Mouse (Mus musculus): ENCODE data around the gene Phactr1. TPM values are rescaled to one million over a fixed set of nuclear protein-coding genes. Genes with fewer than 3 reads are reported as not detected.

Gene Phactr1
- polyA plus RNA-seq, 1 experiment from 2014 or later = 2.0 TPM

DNA sequence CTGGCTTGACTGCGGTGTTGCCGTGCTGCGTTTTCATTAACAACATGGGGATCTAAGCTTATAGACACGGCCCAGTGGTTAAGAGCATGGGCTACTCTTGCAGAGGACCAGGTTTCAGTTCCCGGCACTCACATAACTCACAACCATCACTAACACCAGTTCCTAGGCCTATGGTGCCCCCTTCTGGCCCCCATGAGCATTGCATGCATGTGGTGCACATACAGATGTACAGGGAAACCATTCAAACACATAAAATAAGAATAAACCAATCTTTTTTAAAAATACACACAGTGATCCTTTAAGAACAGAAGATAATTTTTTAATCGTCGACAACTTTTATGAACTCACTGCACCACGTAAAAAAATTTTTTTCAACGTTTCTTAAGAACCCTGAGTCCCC lies 424.1 kb downstream of the Phactr1 start:
- no peaks in the 10 kb centered on the region for H3K4me1 ChIP-seq
- no peak overlapping the region for H3K27ac ChIP-seq
- H3K9me3 ChIP-seq (replicated peaks) = no peaks in the 10 kb centered on the region
- H3K36me3 ChIP-seq = no peaks in the 10 kb centered on the region
- no peak overlapping the region for H3K4me3 ChIP-seq
- 93% methylated on average over 9 of the region's 9 CpGs for WGBS
- DNase-seq (ENCODE audit: low spot score) = no peak
- no peaks in the 10 kb centered on the region for H3K27me3 ChIP-seq (ENCODE audit: low read depth, poor library complexity, severe bottlenecking)

DNA sequence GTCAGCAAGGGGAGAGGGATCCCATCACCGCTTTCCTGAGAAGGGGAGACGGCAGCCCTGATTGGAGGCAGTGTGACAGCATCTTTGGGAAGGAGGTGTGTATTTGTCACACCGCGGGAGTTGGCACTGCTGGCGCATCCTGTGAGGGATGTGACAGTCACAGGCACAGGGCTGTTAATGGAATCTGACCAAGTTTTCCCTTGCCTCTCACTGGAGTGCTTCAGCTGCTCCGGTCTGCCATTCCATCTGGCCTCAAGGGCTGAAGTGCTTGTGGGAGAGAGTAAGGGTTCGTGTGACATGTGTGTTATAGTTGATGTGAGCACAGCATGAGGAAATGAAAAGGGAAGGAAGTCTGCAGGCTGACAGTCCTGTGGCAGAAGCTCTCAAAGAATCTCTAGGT lies 431.9 kb downstream of the Phactr1 start:
- Histone ChIP-seq H3K9me3 (replicated peaks) (no peaks in the 10 kb centered on the region), H3K36me3 (no peaks in the 10 kb centered on the region), H3K27ac (no peak overlapping the region), H3K27me3 (ENCODE audit: low read depth, poor library complexity, severe bottlenecking) (no peaks in the 10 kb centered on the region), H3K4me3 (no peak overlapping the region), H3K4me1 (peaks cover 5% of the 10 kb centered on the region)
- DNase-seq (ENCODE audit: low spot score) = no peak
- 64% methylated on average over 7 of the region's 7 CpGs for WGBS

DNA sequence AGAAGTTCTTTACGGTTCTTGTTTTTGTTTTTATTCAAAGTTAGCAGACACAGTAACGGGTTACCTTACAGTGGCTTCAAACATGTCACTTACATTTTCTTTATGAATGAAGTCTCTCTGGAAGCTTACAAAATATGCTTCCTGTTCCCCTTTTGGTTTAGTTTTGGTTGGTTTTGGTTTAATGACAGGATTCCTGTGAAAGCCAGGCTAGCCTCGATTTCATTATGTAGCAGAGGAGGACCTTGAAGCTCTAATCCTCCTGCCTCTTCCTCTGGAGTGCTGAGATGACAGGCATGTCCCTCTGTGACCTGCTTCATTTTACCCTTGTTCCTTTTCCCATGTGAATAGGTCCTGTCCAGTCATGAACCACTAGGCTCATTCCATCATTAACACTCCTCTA lies 432.3 kb downstream of the Phactr1 start:
- no peak overlapping the region for H3K27ac ChIP-seq
- H3K9me3 ChIP-seq (replicated peaks) = no peaks in the 10 kb centered on the region
- H3K4me1 ChIP-seq = peaks cover 5% of the 10 kb centered on the region
- 93% methylated on average over 3 of the region's 3 CpGs for WGBS
- no peaks in the 10 kb centered on the region for H3K36me3 ChIP-seq
- no peak for DNase-seq (ENCODE audit: low spot score)
- no peaks in the 10 kb centered on the region for H3K27me3 ChIP-seq (ENCODE audit: low read depth, poor library complexity, severe bottlenecking)
- no peak overlapping the region for H3K4me3 ChIP-seq

DNA sequence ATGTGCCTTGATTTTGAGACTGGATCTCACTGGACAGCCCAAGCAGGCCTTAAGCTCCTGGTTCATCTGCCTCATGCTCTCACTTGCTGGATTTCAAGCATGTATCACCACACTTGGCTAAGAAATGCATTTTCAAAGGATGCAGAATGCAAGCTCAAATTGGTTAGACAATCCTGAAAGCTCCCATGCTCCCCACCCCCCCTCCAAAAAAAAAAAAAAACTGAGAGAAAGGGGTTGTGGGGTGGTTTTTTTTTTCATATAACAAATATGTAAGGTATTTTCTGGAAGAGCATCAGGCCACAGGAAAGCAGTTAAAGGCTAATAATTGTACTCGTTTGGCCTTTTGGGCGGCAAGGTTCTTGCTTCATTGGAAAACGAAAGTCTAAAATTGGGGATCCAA lies 432.7 kb downstream of the Phactr1 start:
- Histone ChIP-seq H3K9me3 (replicated peaks) (no peaks in the 10 kb centered on the region), H3K27ac (no peak overlapping the region), H3K36me3 (no peaks in the 10 kb centered on the region), H3K4me1 (peaks cover 5% of the 10 kb centered on the region), H3K27me3 (ENCODE audit: low read depth, poor library complexity, severe bottlenecking) (no peaks in the 10 kb centered on the region), H3K4me3 (no peak overlapping the region)
- 88% methylated on average over 3 of the region's 3 CpGs for WGBS
- no peak for DNase-seq (ENCODE audit: low spot score)

DNA sequence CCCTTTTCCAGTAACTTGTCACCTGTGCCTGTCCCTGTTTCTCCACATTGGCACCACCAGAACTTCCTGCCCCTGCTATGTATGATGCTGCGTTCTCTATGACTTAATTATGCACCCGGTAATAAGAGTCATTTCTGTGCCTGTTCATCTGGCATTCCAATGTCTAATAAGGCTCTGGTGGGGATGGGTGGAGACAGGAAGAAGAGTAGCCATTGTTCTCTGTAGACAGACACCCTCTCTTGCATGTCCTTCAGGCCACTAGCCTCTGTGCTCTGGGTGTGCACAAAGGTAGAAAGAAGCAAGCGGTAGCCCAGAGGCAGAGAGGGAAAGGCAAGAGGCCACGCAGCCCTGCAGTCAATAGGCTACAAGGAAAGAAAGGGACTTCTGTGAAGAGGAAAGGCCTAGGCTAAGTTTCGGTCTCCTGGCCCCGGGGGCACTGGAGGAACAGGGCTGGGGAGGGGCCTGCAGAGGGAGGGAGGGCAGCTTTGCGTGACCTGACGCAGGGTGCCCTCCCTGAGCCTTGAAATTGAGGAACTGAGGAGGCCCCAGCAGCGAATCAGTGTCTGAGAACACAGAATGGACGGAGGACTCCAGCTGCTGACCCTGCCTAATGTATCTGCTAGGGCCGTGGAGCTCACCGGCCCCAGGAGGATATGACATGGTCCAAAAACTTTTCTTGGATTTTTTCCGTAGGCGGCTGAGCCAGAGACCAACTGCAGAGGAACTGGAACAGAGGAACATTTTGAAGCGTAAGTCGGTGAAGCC lies 442.1 kb downstream of the Phactr1 start:
- no peak for DNase-seq (ENCODE audit: low spot score)
- Histone ChIP-seq H3K27ac (0 out of 2 replicates have a peak overlapping the region, but pooled peaks have one; percentile 10), H3K27me3 (ENCODE audit: low read depth, poor library complexity, severe bottlenecking) (no peaks in the 10 kb centered on the region), H3K4me3 (no peak overlapping the region), H3K9me3 (replicated peaks) (no peaks in the 10 kb centered on the region), H3K36me3 (no peaks in the 10 kb centered on the region), H3K4me1 (peaks cover 34% of the 10 kb centered on the region)
- WGBS = 79% methylated on average over 16 of the region's 16 CpGs

DNA sequence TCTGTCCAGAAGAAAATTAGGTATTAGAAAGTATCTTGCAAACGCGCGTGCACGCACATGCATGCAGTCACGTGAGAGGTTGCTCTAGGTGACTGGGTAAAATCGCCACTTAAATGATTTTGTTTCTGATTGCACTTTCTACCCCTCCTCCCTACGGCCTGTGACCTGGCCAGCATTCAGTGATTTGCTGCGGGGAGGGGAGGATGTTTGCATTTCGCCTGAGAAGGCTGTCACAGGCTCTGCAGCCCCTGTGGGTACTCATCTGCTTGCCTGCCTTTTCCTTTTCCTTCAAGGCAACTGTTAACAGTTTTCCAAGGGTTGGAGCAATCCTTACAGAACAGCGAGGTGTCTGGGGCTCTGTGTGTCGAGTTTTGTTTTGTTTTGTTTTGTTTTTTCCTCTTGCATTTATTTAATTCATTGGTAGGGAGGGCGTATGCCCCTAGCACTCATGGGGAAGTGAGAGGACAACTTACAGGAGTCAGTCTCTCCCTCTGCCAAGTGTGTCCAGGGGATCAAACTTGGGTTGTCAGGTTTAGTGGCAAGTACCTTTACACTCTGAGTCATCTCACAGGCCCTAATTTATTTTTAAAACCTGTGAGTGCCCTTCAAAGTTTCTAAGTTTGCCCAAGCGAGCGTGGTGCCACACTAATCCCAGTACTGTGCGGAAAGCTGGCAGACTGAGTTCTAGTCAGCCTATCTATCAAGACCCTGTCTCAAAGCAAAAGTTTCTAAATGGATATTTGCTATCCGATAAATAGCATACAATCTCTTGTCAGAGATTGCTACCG lies 443.7 kb downstream of the Phactr1 start:
- WGBS = 49% methylated on average over 17 of the region's 17 CpGs
- no peaks in the 10 kb centered on the region for H3K27me3 ChIP-seq (ENCODE audit: low read depth, poor library complexity, severe bottlenecking)
- no peaks in the 10 kb centered on the region for H3K9me3 ChIP-seq (replicated peaks)
- H3K4me3 ChIP-seq = no peak overlapping the region
- H3K27ac ChIP-seq = peak overlapping the region; percentile 25; the same call in 1 of the 2 replicates
- no peak for DNase-seq (ENCODE audit: low spot score)
- H3K36me3 ChIP-seq = no peaks in the 10 kb centered on the region
- H3K4me1 ChIP-seq = peaks cover 34% of the 10 kb centered on the region

DNA sequence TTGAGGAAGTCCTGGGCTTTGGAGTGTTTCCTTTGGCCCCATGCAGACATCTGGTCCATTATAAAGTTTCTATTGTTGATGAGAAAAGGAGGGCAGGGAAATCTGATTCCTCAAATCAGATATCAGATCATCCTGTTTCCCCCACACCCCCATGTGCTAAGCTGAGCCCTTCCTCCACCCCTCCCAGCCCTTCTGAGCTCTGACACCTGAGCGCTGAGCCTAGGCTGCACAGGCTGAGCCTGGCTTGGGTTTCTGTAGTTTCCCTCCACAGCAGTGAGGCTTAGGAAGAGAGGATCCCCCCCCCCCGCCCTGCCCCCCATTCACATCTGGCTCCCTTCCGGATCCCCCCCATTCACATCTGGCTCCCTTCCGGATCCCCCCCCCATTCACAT lies 444.3 kb downstream of the Phactr1 start:
- 45% methylated on average over 4 of the region's 4 CpGs for WGBS
- H3K27ac ChIP-seq = 0 out of 2 replicates have a peak overlapping the region, but pooled peaks have one; percentile 25
- no peak overlapping the region for H3K4me3 ChIP-seq
- no peaks in the 10 kb centered on the region for H3K36me3 ChIP-seq
- H3K9me3 ChIP-seq (replicated peaks) = no peaks in the 10 kb centered on the region
- peaks cover 37% of the 10 kb centered on the region for H3K4me1 ChIP-seq
- DNase-seq (ENCODE audit: low spot score) = no peak
- no peaks in the 10 kb centered on the region for H3K27me3 ChIP-seq (ENCODE audit: low read depth, poor library complexity, severe bottlenecking)

DNA sequence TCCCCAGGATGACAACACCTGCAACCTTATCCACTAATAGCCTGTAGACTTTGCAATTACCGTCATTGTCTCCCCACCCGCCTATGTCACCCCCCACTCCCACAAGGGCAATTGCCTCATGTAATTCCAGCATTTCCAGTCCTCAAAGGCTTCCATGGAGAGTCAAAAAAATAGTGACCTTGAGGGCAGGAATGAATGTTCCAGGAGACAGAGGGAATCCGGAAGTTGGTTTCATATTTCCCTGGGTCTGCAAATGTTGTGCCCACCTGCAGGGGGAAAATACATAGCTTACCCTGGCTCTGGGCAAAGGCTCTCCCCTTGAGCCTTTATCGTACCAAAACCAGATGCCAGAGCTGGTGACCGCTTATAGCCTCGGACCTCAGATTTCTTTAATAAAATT lies 449.7 kb downstream of the Phactr1 start:
- DNase-seq (ENCODE audit: low spot score) = no peak
- Histone ChIP-seq H3K4me1 (peaks cover 28% of the 10 kb centered on the region), H3K27ac (no peak overlapping the region), H3K36me3 (no peaks in the 10 kb centered on the region), H3K4me3 (no peak overlapping the region), H3K9me3 (replicated peaks) (no peaks in the 10 kb centered on the region), H3K27me3 (ENCODE audit: low read depth, poor library complexity, severe bottlenecking) (no peaks in the 10 kb centered on the region)
- 71% methylated on average over 6 of the region's 6 CpGs for WGBS

DNA sequence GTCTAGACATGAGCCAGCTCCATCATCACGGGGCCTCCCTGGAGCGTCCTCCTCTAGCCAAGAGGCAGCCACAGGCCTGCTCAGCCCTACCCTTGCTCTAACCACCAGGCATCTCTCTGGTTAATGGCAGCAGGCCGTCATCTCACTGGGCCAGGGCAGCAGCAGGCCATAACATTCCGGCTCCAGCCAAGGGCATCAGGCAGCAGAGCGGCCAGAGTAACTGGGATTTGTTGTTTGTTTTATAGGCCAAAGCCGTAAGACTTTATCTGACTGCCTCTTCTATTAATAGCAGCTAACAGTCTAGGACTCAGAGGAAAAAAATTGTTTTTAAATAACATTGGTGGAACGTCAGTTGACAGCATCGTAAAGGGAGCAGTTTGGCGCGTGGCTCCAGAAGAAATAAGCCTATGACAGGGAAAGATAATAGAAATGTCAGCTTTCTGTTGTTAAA lies 451.3 kb downstream of the Phactr1 start:
- H3K4me3 ChIP-seq = no peak overlapping the region
- no peaks in the 10 kb centered on the region for H3K27me3 ChIP-seq (ENCODE audit: low read depth, poor library complexity, severe bottlenecking)
- no peaks in the 10 kb centered on the region for H3K9me3 ChIP-seq (replicated peaks)
- peaks cover 23% of the 10 kb centered on the region for H3K4me1 ChIP-seq
- 78% methylated on average over 10 of the region's 10 CpGs for WGBS
- no peaks in the 10 kb centered on the region for H3K36me3 ChIP-seq
- no peak for DNase-seq (ENCODE audit: low spot score)
- no peak overlapping the region; the same call in 1 of the 2 replicates for H3K27ac ChIP-seq

DNA sequence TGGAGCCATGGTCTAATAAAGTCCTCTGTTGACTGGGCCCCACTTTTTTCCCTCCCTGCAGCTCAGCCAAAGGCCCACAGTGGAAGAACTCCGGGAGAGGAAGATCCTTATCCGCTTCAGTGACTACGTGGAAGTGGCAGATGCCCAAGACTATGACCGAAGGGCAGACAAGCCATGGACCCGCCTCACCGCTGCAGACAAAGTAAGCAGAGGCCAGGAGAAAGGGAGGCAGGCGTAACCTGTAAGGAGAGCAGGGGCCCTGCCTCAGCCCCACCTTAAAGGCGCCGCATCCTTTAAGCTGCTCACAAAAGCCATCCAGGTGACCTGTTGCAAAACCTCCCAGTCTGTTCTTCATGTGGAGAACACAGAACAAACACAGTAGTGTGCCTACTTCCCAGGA lies 452.4 kb downstream of the Phactr1 start:
- no peak overlapping the region for H3K4me3 ChIP-seq
- 82% methylated on average over 9 of the region's 9 CpGs for WGBS
- DNase-seq (ENCODE audit: low spot score) = no peak
- no peak overlapping the region; the same call in 1 of the 2 replicates for H3K27ac ChIP-seq
- no peaks in the 10 kb centered on the region for H3K27me3 ChIP-seq (ENCODE audit: low read depth, poor library complexity, severe bottlenecking)
- H3K9me3 ChIP-seq (replicated peaks) = no peaks in the 10 kb centered on the region
- peaks cover 23% of the 10 kb centered on the region for H3K4me1 ChIP-seq
- no peaks in the 10 kb centered on the region for H3K36me3 ChIP-seq

DNA sequence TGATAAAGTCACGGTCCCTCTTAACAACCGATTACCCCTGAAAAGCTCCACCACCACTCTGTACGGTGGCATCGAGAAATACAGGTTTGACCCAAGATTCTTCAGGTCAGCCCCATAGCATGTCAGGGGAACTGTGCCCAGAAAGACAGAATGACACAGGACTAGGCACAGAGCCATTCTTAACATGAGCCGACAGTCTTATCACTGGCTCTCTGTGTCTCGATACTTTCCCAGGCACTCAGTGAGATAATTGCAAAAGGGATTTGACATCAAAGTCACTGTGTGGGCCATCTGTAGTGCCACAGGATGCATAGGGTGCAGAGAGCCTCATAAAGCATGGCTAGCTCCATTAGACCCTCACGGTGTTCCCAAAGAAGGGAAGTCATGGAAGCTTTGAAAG lies 453.0 kb downstream of the Phactr1 start:
- Histone ChIP-seq H3K36me3 (no peaks in the 10 kb centered on the region), H3K27ac (no peak overlapping the region), H3K4me3 (no peak overlapping the region), H3K9me3 (replicated peaks) (no peaks in the 10 kb centered on the region), H3K27me3 (ENCODE audit: low read depth, poor library complexity, severe bottlenecking) (no peaks in the 10 kb centered on the region), H3K4me1 (peaks cover 23% of the 10 kb centered on the region)
- 72% methylated on average over 7 of the region's 7 CpGs for WGBS
- no peak for DNase-seq (ENCODE audit: low spot score)

DNA sequence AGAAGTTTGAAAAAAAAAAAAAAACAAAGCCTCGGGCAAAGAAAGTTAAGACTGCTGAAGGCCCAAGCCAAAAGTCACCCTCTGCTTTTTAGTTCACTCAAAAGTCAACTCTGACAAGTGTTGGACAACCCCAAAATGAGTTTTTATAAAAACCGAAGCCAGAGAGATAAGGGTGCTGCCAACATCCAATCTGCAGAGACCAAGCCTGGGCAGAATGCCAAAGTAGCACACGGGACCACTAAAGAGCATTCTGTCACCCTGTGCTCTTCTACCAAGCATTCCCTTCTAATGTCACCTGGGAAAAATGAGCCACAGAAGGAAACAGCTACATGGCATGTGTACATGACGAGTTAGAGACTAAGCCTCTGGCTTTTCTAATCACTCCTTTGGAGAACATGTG lies 454.0 kb downstream of the Phactr1 start:
- no peak overlapping the region for H3K27ac ChIP-seq
- H3K4me3 ChIP-seq = no peak overlapping the region
- no peaks in the 10 kb centered on the region for H3K9me3 ChIP-seq (replicated peaks)
- no peaks in the 10 kb centered on the region for H3K36me3 ChIP-seq
- no peaks in the 10 kb centered on the region for H3K27me3 ChIP-seq (ENCODE audit: low read depth, poor library complexity, severe bottlenecking)
- WGBS = 87% methylated on average over 4 of the region's 4 CpGs
- H3K4me1 ChIP-seq = peaks cover 20% of the 10 kb centered on the region
- DNase-seq (ENCODE audit: low spot score) = no peak

DNA sequence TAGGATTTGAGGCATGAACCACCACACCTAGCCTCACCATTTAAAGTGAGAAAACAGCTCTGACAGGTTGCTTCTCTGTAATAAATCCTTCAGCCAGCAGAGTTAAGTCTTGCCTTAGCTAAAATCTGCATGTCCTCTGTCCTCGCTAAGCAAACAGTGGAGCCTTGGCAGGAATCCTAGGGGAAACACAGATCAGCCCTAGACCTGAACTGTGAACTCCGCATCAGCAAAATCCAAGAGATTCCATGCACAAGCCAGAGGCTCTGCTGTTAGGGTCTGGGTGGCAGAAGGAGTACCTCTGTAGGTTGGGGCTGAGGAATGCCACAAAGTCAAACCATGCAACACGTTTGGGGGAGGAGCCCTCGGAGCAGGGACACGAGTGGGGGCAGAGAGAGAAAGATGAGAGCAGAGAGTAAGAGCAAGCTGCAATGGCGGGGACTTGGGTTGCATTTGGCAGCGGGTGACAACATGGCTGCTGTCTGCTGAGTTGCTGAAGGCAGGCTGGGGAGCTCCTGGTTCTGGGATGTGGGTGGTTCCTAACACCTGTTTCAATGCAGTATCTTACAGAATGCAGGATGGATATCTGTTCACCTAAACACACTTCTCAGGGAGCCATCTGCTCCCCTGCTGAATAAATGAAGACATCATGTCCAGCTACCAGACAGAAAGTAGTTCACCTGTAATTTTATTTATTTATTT lies 464.4 kb downstream of the Phactr1 start:
- Histone ChIP-seq H3K36me3 (no peaks in the 10 kb centered on the region), H3K27ac (no peak overlapping the region), H3K27me3 (ENCODE audit: low read depth, poor library complexity, severe bottlenecking) (no peaks in the 10 kb centered on the region), H3K4me1 (peaks cover 19% of the 10 kb centered on the region), H3K4me3 (no peak overlapping the region), H3K9me3 (replicated peaks) (no peaks in the 10 kb centered on the region)
- WGBS = 76% methylated on average over 7 of the region's 7 CpGs
- DNase-seq (ENCODE audit: low spot score) = no peak
